Mouse (Mus musculus): ENCODE measurements around the gene Grap.

- no peak for TF ChIP-seq EP300 (optimal IDR thresholded peaks at IDR 0.05)
- peak; percentile 97 for TF ChIP-seq CTCF (IDR thresholded peaks at IDR 0.05; ENCODE audit: low read depth)
Observed at GRCm38 (mm10) chr11:61620254-61620670, 32.8 kb upstream of the Grap start.
